Mouse (Mus musculus): ENCODE measurements at regions not wholly inside any gene's neighbourhood (a gene's known extent, or its start where the extent isn't known, plus 50 kb on each side); places are given as distances from the start of the nearest gene placed in this dataset.
A peak's percentile ranks its signal among the peaks of the same experiment; 100 is the strongest.

DNA sequence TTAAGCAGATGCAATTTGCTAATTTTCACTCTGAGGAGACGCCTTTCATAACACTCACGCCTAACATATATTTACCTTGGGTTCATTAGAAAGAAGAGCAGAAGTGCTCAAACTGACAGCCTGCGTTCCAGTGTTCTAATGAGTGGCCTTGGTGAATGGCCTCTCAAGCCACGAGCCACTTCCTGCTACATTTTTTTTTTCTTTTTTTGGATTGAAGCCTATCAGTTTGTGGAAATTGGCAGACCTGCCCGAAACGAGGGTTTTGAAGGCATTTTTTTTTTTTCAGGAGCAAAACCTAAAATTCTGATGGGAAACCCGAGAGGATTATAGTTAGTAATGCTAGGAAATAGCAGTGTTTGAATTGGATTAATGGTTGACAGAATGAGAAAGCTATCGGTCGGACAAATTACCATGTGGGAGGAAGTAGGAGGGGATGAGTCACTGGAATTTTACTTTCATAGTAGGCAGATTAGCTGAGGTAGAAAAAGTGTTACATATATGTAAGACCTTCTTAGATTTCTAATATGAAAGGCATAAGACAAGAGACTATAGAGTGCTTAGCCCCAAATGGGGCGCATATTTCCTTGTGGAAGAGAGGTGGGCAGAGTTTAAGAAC, 113.7 kb upstream of the Cwc22 start:
- TF ChIP-seq EP300 (IDR thresholded peaks at IDR 0.05; ENCODE audit: low read depth in 1 of 2, low read length in 2 of 2) (0 out of 4 replicates have a peak, but pooled peaks of 1 of the 2 experiments have one; percentile 18), MAX (IDR thresholded peaks at IDR 0.05; ENCODE audit: low read length) (no peak), POLR2AphosphoS5 (IDR thresholded peaks at IDR 0.05; ENCODE audit: borderline replicate concordance, low read depth, low read length) (no peak), CTCF (IDR thresholded peaks at IDR 0.05 in 2 of 3, conservative IDR thresholded peaks at IDR 0.05 in 1 of 3; ENCODE audit: control insufficient read depth in 1 of 3, insufficient read depth in 1 of 3, low read depth in 2 of 3, low read length in 3 of 3, poor library complexity in 1 of 3, severe bottlenecking in 1 of 3) (no peak), JUND (IDR thresholded peaks at IDR 0.05; ENCODE audit: low read depth, low read length) (0 out of 2 replicates have a peak, but pooled peaks have one; percentile 24), MYC (IDR thresholded peaks at IDR 0.05; ENCODE audit: low read depth, low read length) (no peak), CHD2 (IDR thresholded peaks at IDR 0.05; ENCODE audit: low read length) (no peak), ZC3H11A (IDR thresholded peaks at IDR 0.05; ENCODE audit: low read depth, low read length) (no peak), GATA1 (IDR thresholded peaks at IDR 0.05; ENCODE audit: low read depth, low read length) (peak; percentile 65), POLR2AphosphoS2 (IDR thresholded peaks at IDR 0.05; ENCODE audit: low read length) (no peak)
